Mouse (Mus musculus): ENCODE results near the gene 5430419D17Rik.

Gene 5430419D17Rik

GRCm38 (mm10) chr7:131174121-131174520 is at the start of gene 5430419D17Rik:
5430419D17Rik (plus strand) TSS chr7:131174402.
- no peak for DNase-seq (ENCODE audit: low read depth, low spot score)

DNA sequence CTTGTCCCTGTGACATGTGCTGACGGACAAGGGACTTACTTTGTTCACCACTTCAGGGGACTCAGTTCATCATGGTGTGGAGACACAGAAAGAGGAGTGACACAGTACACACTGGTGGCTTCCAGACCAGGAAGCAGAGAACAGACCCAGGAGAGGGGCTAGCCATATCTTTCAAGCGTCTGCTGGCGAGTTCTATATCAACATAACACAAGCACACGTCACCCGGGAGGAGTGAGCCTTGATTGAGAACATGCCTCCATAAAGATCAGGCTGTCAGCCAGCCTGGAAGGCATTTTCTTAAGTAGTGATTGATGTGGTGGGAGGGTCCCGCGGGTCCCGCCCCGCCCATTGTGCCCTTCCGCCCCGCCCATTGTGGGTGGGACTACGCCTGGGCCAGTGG is 44.2 kb upstream of the 5430419D17Rik start:
- DNase-seq (ENCODE audit: low read depth, low spot score), result no peak

- no peak for DNase-seq (ENCODE audit: low read depth, low spot score)
These were observed 41.0 kb upstream of the 5430419D17Rik start for GRCm38 (mm10) chr7:131133181-131133580.

DNA sequence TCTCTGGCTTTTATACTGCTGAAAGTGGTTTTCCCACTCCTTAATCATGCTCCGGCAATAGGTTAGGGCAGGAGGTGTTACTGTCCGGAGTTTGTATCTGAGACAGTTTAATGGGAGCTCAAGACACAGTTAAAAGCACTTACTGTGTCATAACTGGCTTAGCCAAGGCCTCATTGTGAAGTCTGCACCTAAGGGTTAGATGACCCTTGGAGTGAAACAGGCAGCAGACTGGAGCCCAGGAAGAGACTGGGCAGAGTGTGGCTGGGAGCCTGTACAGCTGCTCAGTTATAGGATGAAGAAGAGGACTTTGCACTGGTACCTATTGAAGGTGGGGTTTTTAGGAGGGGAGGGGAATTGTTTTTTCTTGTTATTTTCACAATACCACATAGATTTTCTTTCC is 28.0 kb upstream of the 5430419D17Rik start, which contains the start of gene 4933402N03Rik:
4933402N03Rik (minus strand) TSS at position 101 of the 400 bp plus-strand sequence.
- no peak for DNase-seq (ENCODE audit: low read depth, low spot score)

- no peak for DNase-seq (ENCODE audit: low read depth, low spot score)
These were observed 24.0 kb upstream of the 5430419D17Rik start for GRCm38 (mm10) chr7:131150179-131150578.

- no peak for DNase-seq (ENCODE audit: low read depth, low spot score)
These were observed 21.2 kb upstream of the 5430419D17Rik start for GRCm38 (mm10) chr7:131153044-131153443.

- no peak for DNase-seq (ENCODE audit: low read depth, low spot score)
These were observed 12.0 kb upstream of the 5430419D17Rik start for GRCm38 (mm10) chr7:131162251-131162650.

DNA sequence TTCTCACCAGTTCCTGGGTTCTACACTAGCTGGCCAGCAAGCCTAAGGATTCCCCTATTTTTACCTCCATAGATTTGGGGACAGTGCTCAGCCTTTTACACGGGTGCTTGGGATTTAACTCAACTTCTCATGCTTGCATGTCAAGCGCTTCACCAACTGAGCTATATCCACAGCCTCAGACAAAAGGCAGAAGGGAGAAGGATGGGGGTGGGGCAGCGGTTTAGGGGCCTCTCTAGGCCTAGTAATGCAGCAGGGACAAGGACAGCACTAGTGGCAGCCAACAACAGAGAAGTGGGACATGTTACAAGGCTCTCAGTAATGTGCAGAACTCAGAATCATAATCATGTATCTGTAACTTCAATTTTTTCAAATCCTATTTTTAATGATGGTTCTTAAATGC is 6.4 kb upstream of the 5430419D17Rik start:
- DNase-seq (ENCODE audit: low read depth, low spot score), result no peak

GRCm38 (mm10) chr7:131169099-131169498 is 5.1 kb upstream of the 5430419D17Rik start:
- DNase-seq (ENCODE audit: low read depth, low spot score), result no peak

GRCm38 (mm10) chr7:131182685-131183084 is 8.5 kb downstream of the 5430419D17Rik start:
- no peak for DNase-seq (ENCODE audit: low read depth, low spot score)

DNA sequence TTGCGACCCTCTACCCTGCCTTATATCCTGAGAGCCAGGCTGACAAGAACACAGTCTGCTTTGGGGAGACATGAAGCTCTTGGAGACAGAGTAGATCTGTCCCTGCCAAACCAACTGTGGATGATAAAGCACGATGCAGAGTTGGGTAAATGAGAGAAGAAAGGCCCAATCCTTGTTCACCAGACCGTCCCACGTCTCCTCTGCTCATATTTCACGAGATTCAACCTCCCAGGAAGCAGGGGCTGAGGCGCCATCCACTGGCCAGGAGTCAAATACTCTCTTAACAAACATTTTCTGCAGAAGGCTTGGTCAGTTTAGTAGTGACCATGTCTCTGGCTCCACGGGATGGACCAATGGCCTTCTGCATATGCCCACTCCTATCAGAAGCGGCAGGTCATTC is 10.1 kb downstream of the 5430419D17Rik start:
- DNase-seq (ENCODE audit: low read depth, low spot score), result no peak

DNA sequence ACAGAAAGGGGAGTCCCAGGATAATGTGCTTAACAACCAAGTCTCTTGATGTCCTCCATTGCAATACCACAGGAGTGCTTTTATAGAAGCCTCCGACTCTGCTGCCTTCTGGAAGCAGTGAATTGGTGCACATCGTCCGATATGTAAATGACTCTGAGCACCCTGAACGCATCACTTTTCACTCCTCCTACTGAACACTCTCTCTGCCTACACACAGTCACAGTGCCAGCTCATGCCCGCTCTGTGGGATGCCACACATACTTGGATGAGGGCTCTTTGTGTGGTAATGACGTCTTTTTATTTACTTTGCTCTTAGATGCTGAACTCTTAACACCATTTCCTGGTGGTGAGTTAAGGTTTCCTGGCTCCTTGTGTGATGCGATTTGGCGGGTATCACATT is 12.8 kb downstream of the 5430419D17Rik start:
- DNase-seq (ENCODE audit: low read depth, low spot score), result no peak

GRCm38 (mm10) chr7:131187996-131188395 is 13.8 kb downstream of the 5430419D17Rik start:
- no peak for DNase-seq (ENCODE audit: low read depth, low spot score)

DNA sequence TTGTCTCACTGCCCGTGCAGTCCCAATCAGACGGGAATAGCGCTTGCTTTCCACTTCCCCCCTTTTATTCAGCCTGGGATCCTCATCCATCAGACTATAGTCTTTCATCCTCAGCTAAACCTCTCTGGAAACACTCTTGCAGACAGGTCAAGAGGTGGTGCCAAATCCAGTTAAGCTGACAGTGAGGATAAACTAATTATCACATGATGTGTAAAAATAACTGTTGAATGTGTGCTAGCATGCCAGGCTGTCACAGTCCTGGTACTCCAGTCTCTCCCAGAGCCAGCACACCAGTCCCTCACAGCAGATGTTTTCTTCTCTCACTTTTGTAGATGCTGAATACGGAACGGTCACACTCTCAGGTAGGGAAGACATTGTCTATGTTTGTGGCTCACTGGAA is 48.9 kb downstream of the 5430419D17Rik start:
- no peak for DNase-seq (ENCODE audit: low read depth, low spot score)

DNA sequence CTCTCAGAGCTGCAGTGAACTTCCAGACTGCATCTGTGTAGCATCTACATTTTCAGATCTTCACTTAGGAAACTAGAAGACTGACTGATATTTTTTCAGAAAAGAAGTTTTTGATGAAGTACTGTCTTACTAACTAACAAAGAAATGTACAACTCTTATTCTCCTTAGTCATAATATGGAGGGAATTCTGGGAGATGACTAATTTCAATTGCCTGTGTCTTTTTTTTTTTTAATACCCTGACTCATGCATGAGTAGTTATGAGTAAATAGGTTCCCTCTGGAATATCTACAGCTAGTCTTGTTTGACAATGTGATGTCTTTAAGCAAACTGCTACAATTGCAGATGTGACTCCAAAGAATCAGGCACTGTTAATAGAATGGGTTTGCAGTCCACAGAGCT is 61.9 kb downstream of the 5430419D17Rik start:
- no peak for DNase-seq (ENCODE audit: low read depth, low spot score)

- peak; percentile 11 for DNase-seq (ENCODE audit: low read depth, low spot score)
These were observed 70.8 kb downstream of the 5430419D17Rik start for GRCm38 (mm10) chr7:131244993-131245392.

DNA sequence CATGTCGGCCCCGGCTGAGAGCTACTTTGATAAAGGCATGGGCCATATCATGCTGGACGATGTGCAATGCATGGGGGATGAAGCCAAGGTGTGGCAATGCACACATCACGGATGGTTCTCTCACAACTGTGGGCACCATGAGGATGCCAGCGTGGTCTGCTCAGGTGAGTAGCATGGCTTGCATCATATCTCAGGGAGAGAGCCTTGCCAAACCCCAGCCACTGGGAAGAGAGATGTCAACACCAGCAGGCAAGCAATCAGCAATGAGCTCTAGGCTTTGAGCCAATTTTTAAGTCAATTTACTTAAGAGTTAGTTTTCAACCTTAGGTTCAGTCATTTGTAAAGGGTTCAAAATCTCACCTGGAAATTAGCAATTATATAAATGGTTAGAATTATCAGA is 82.6 kb downstream of the 5430419D17Rik start:
- no peak for DNase-seq (ENCODE audit: low read depth, low spot score)

DNA sequence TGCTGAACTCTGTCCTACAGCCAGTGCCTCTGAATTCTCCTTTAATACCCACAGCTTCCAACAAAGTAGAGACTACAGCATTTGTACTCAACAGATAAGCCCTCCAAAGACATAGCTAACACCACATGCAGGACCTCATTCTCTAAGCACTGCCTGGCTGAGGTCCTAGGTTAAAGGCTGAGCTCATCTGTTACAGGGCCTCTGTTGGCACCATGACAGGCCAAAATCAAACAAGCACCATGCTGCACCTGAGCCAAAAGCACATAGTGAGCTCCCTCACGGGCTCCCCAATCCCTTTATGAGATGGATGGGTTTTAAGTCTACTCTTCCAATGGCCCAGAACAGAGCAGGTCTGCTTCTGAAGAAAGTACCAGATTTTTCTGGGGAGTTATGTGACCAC is 83.1 kb downstream of the 5430419D17Rik start:
- DNase-seq (ENCODE audit: low read depth, low spot score), result no peak

DNA sequence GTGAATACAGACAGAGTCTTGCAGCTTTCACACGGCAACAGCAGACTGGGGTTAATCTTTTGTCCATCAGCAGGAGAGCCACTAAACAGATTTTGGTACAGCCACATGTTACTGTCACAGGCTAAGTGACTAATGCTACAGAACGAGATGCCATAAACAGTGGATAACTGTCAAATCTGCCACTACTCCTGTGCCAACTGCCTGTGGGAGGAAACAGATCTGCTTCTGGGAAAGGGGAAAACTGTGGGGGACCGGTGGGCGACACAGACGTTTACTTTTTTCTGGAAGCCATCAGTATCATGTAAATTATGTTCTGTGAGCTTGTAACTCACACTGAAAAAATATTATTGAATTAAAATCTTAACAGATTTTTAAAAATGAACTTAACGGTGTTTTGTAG is 86.7 kb downstream of the 5430419D17Rik start:
- DNase-seq (ENCODE audit: low read depth, low spot score), result no peak

GRCm38 (mm10) chr7:131264251-131264650 is 90.0 kb downstream of the 5430419D17Rik start:
- DNase-seq (ENCODE audit: low read depth, low spot score), result no peak

DNA sequence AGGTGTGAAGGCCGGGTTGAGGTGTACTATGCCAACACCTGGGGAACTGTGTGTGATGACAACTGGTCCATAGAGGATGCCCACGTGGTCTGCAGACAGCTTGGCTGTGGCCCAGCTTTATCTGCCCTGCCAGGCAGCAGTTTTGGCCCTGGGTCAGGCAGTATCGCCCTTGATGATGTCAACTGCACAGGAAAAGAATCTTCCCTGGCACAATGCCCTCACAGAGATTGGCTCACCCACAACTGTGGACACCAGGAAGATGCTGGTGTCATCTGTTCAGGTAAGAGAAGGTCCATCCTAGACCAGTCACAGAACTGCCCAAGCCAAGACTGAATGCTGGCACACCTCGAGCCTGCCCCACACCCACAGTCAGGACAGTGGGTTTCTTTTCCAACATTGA is 91.6 kb downstream of the 5430419D17Rik start:
- DNase-seq (ENCODE audit: low read depth, low spot score), result no peak

GRCm38 (mm10) chr7:131297151-131297550 is 122.9 kb downstream of the 5430419D17Rik start:
- DNase-seq (ENCODE audit: low read depth, low spot score), result no peak

DNA sequence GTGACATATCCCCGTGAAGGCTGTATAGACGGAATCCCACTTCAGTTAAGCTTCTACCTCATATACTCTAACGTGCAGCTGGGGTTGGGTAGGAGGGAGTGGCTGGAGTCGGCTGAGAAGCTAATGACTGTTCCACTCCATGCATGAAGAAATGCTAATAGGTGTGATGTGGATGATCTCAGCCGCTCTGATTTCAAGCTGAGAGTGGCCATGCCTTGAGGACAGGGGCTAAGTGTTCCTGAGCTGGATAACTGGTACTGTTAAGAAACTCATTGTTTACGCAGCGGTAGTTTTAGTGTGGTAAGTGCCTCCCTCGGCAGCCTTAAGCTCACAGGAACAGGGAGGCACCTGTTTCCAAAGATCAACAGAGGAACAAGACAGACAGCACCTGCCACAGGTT is 129.1 kb downstream of the 5430419D17Rik start:
- DNase-seq (ENCODE audit: low read depth, low spot score), result no peak

DNA sequence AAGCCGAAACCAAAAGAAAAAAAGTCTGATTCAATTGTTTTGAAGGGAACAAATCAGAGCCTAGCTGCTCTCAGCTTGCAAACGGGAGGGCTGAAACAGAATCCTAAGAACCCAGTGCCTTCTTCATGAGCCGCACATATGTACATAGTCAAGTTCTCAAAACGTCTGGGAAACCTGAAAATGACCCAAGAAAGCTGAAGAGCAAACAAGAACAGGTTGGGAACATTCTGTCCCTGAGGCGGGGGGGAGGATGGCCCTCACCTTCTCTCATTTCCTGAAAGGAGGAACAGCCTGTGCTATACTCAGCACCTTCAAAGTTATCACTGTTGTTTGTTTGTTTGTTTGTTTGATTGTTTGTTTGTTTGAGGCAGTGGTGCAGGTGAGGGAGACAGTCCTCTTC is 132.5 kb downstream of the 5430419D17Rik start:
- DNase-seq (ENCODE audit: low read depth, low spot score), result no peak

All from embryo, embryonic 11.5 days (tissue).